Comparison of ENCODE assay signal across 17 mouse cellular contexts in genomic region chr10:120890592-120890991, GRCm38 (mm10). TPM values are rescaled to one million over a fixed set of nuclear protein-coding genes. Genes with fewer than 3 reads are reported as not detected.
"Had no signal": no experiment of that assay in that cellular context is flagged by ENCODE, and none has a peak within 500 bp of the region (broad histone marks: within the 10 kb centered on the region; RNA-seq: fewer than 3 reads in every experiment).

No protein-coding gene starts in this region.

- H3K9me3 ChIP-seq: neural tube, embryonic 13.5 days; neural tube, embryonic 15.5 days; stomach, embryonic 15.5 days had no signal

- H3K4me1 ChIP-seq: neural tube, embryonic 13.5 days; neural tube, embryonic 15.5 days had no signal

- H3K27ac ChIP-seq: neural tube, embryonic 13.5 days; neural tube, embryonic 15.5 days; stomach, embryonic 15.5 days; stomach, postnatal 0 days had no signal

- DNase-seq: retina, postnatal 1 day; right cerebral cortex, adult 18-20 months; right cerebral cortex, postnatal 14 days; right cerebral cortex, postnatal 25 days; right cerebral cortex, postnatal 4 days; spleen, adult 18-20 months; thymus, adult 18-20 months; thymus, adult 2 months; thymus, postnatal 14 days; thymus, postnatal 25 days; thymus, postnatal 36 days; thymus, postnatal 4 days had no signal

- H3K4me3 ChIP-seq: neural tube, embryonic 13.5 days; neural tube, embryonic 15.5 days; stomach, embryonic 15.5 days had no signal

- H3K27me3 ChIP-seq: neural tube, embryonic 13.5 days; neural tube, embryonic 15.5 days; stomach, embryonic 15.5 days had no signal

- H3K36me3 ChIP-seq: neural tube, embryonic 13.5 days; neural tube, embryonic 15.5 days had no signal

RNA-seq across cellular contexts. Expression of gene Msrb3, which starts 8.3 kb away (rescaled TPM):
- total RNA-seq: neutrophil, adult 5-6 weeks had no signal
